In the genomic region with DNA sequence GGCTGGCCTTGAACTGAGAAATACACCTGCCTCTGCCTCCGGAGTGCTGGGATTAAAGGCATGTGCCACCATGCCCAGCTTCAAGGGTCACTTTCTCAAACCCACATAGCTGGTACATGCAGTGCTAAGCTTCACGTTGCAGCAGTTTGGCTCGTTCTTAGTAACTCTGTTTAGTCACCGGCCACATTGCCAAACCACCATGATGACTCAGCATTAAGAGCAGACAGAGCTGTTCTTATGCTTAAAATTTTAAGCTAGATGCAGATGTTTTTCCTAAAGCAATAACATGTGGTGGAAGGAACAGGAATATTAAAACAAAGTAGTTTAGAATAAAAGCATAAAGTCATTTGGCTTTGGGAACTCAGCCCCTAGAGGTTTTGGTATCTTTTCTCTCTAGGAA, we compare ENCODE assay signal across 16 mouse cellular contexts.
DNase-seq lines count a peak whose midpoint lies in the region; ATAC-seq and TF ChIP-seq lines count a peak whose summit lies in the region.
"Had no signal": no experiment of that assay in that cellular context is flagged by ENCODE, and none has a peak within 500 bp of the region (broad histone marks: within the 10 kb centered on the region; RNA-seq: fewer than 3 reads in every experiment).

No protein-coding gene starts in this region.

- H3K36me3 ChIP-seq in midbrain, embryonic 16.5 days (ENCODE audit: control insufficient read depth, insufficient read depth, low read length) = no peaks in the 10 kb centered on the region
- H3K36me3 ChIP-seq in hindbrain, postnatal 0 days (ENCODE audit: insufficient read depth, low read length) = no peaks in the 10 kb centered on the region
- H3K36me3 ChIP-seq in forebrain, postnatal 0 days (ENCODE audit: insufficient read depth) = no peaks in the 10 kb centered on the region
- H3K36me3 ChIP-seq: embryonic facial prominence, embryonic 13.5 days; limb, embryonic 15.5 days; midbrain, embryonic 12.5 days had no signal

- H3K4me2 ChIP-seq in midbrain, embryonic 16.5 days (ENCODE audit: low read length) = no peak overlapping the region
- no peak overlapping the region for H3K4me2 ChIP-seq in hindbrain, postnatal 0 days (ENCODE audit: low read depth, low read length)
- H3K4me2 ChIP-seq in forebrain, postnatal 0 days (ENCODE audit: low read depth) = no peak overlapping the region
- H3K4me2 ChIP-seq: embryonic facial prominence, embryonic 13.5 days; limb, embryonic 15.5 days; midbrain, embryonic 12.5 days had no signal

- H3K27me3 ChIP-seq in midbrain, embryonic 16.5 days (ENCODE audit: control insufficient read depth, insufficient read depth, low read depth, low read length) = no peaks in the 10 kb centered on the region
- H3K27me3 ChIP-seq in hindbrain, postnatal 0 days (ENCODE audit: insufficient read depth, low read length) = no peaks in the 10 kb centered on the region
- no peaks in the 10 kb centered on the region for H3K27me3 ChIP-seq in forebrain, postnatal 0 days (ENCODE audit: insufficient read depth, low read length)
- H3K27me3 ChIP-seq: embryonic facial prominence, embryonic 13.5 days; limb, embryonic 15.5 days; midbrain, embryonic 12.5 days; Patski had no signal

- ATAC-seq in midbrain, embryonic 16.5 days = no peak
- ATAC-seq in hindbrain, postnatal 0 days = no peak
- ATAC-seq in forebrain, postnatal 0 days = no peak
- ATAC-seq: intestine, embryonic 16.5 days; Patski had no signal

- no peak for TF ChIP-seq CTCF in hindbrain, postnatal 0 days (IDR thresholded peaks at IDR 0.05; ENCODE audit: low read depth)
- TF ChIP-seq CTCF in forebrain, postnatal 0 days (IDR thresholded peaks at IDR 0.05; ENCODE audit: low read depth) = no peak

- H3K9ac ChIP-seq in midbrain, embryonic 16.5 days (ENCODE audit: low read depth, low read length) = no peak overlapping the region
- H3K9ac ChIP-seq in hindbrain, postnatal 0 days (replicated peaks; ENCODE audit: low read length) = no peak overlapping the region
- H3K9ac ChIP-seq in forebrain, postnatal 0 days = no peak overlapping the region
- H3K9ac ChIP-seq: embryonic facial prominence, embryonic 13.5 days; limb, embryonic 15.5 days; midbrain, embryonic 12.5 days had no signal

- peak; percentile 48 to 81 for DNase-seq in adrenal gland, adult (ENCODE audit: inconsistent age in 2 of 2, low spot score in 1 of 2)
- no peak for DNase-seq in adrenal gland, postnatal 4 days (ENCODE audit: low spot score in 2 of 2)
- DNase-seq in 3134 (ENCODE audit: extremely low read depth, insufficient read length, low spot score) = peak; percentile 83
- DNase-seq in adrenal gland, adult 2 months = peak; percentile 67
- peak; percentile 16 for DNase-seq in gonadal fat pad, adult 2 months (ENCODE audit: low read depth)
- DNase-seq in hindbrain, postnatal 0 days (ENCODE audit: low spot score) = no peak
- DNase-seq in forebrain, postnatal 0 days = no peak
- DNase-seq: cerebellum, adult 9-11 months; heart, postnatal 4 days; kidney, postnatal 14 days had no signal

- H3K27ac ChIP-seq in midbrain, embryonic 16.5 days (ENCODE audit: low read length) = no peak overlapping the region
- no peak overlapping the region for H3K27ac ChIP-seq in hindbrain, postnatal 0 days
- no peak overlapping the region for H3K27ac ChIP-seq in forebrain, postnatal 0 days (ENCODE audit: low read depth, low read length)
- H3K27ac ChIP-seq: embryonic facial prominence, embryonic 13.5 days; limb, embryonic 15.5 days; midbrain, embryonic 12.5 days had no signal

- WGBS in midbrain, embryonic 16.5 days = 92% methylated on average over 4 of the region's 4 CpGs
- 87% methylated on average over 4 of the region's 4 CpGs for WGBS in hindbrain, postnatal 0 days
- WGBS in forebrain, postnatal 0 days = 79% methylated on average over 4 of the region's 4 CpGs

- H3K4me1 ChIP-seq in midbrain, embryonic 16.5 days (ENCODE audit: control insufficient read depth, insufficient read depth, low read length) = no peaks in the 10 kb centered on the region
- H3K4me1 ChIP-seq in hindbrain, postnatal 0 days (ENCODE audit: insufficient read depth, low read length) = no peaks in the 10 kb centered on the region
- no peaks in the 10 kb centered on the region for H3K4me1 ChIP-seq in forebrain, postnatal 0 days (ENCODE audit: insufficient read depth)
- H3K4me1 ChIP-seq: embryonic facial prominence, embryonic 13.5 days; limb, embryonic 15.5 days; midbrain, embryonic 12.5 days had no signal

- H3K4me3 ChIP-seq in midbrain, embryonic 16.5 days (ENCODE audit: low read depth, low read length) = no peak overlapping the region
- H3K4me3 ChIP-seq in hindbrain, postnatal 0 days (ENCODE audit: low read length) = no peak overlapping the region
- no peak overlapping the region for H3K4me3 ChIP-seq in forebrain, postnatal 0 days (ENCODE audit: low read depth, low read length)
- H3K4me3 ChIP-seq: embryonic facial prominence, embryonic 13.5 days; limb, embryonic 15.5 days; midbrain, embryonic 12.5 days had no signal

- H3K9me3 ChIP-seq in midbrain, embryonic 16.5 days (replicated peaks; ENCODE audit: control insufficient read depth, low read length, poor library complexity, severe bottlenecking) = no peaks in the 10 kb centered on the region
- no peaks in the 10 kb centered on the region for H3K9me3 ChIP-seq in hindbrain, postnatal 0 days (ENCODE audit: low read length)
- no peaks in the 10 kb centered on the region for H3K9me3 ChIP-seq in forebrain, postnatal 0 days (ENCODE audit: low read length)
- H3K9me3 ChIP-seq: embryonic facial prominence, embryonic 13.5 days; limb, embryonic 15.5 days; midbrain, embryonic 12.5 days had no signal

Comparison
In these comparisons a context has a peak if more than half of its experiments do, and no peak if none do; other contexts are left out.
1. DNase-seq: peak in adrenal gland, adult (2 of 2), 3134 (single experiment), adrenal gland, adult 2 months (single experiment) and gonadal fat pad, adult 2 months (single experiment); none in adrenal gland, postnatal 4 days (0 of 2), hindbrain, postnatal 0 days (single experiment) and forebrain, postnatal 0 days (single experiment).